Mouse (Mus musculus) lung, postnatal 0 days (tissue): ENCODE results near the gene Fxyd3. TPM values are rescaled to one million over a fixed set of nuclear protein-coding genes. Genes with fewer than 3 reads are reported as not detected.

Experiments
- ATAC-seq: fragments of 200-750 bp; cut with Nextera tagmentation; 2 replicates; pipeline ENCODE4 v1.8.0; 2017; ENCODE audit warnings: moderate library complexity
- DNase-seq: peaks from one replicate; pipeline ENCODE4 v3.0.0-alpha.2; 2016; ENCODE audit warnings: low spot score
- H3K27ac ChIP-seq: fragments of 300-500 bp; sonication (generic); 2 replicates; pipeline ENCODE4 v1.5.1; 2014; ENCODE audit warnings: antibody characterized with exemption, mild to moderate bottlenecking, low read length, mixed read lengths
- H3K27me3 ChIP-seq: fragments of 300-500 bp; sonication (generic); replicated peaks from 2 replicates; pipeline ENCODE4 v1.6.1; 2014; ENCODE audit warnings: low read length, mixed read lengths; ENCODE audit not compliant: insufficient read depth
- H3K36me3 ChIP-seq: fragments of 300-500 bp; sonication (generic); 2 replicates; pipeline ENCODE4 v1.6.1; 2014; ENCODE audit warnings: low read length, mixed read lengths; ENCODE audit not compliant: insufficient read depth
- H3K4me1 ChIP-seq: fragments of 300-500 bp; sonication (generic); 2 replicates; pipeline ENCODE4 v1.6.1; 2014; ENCODE audit warnings: antibody characterized with exemption, low read depth, low read length, mixed read lengths; ENCODE audit not compliant: insufficient read depth
- H3K4me2 ChIP-seq: fragments of 300-500 bp; sonication (generic); replicated peaks from 2 replicates; pipeline ENCODE4 v1.6.1; 2014; ENCODE audit warnings: low read depth, mild to moderate bottlenecking, low read length, moderate library complexity, mixed read lengths
- H3K4me3 ChIP-seq: fragments of 300-500 bp; sonication (generic); 2 replicates; pipeline ENCODE4 v1.5.1; 2014; ENCODE audit warnings: low read depth, low read length
- H3K9ac ChIP-seq: fragments of 300-500 bp; sonication (generic); replicated peaks from 2 replicates; pipeline ENCODE4 v1.6.1; 2014; ENCODE audit warnings: low read depth, mild to moderate bottlenecking
- H3K9me3 ChIP-seq: fragments of 300-500 bp; sonication (generic); 2 replicates; pipeline ENCODE4 v1.6.1; 2016; ENCODE audit warnings: low read length, mixed read lengths
- CTCF ChIP-seq: IDR thresholded peaks from 2 replicates; pipeline ENCODE4 v1.5.1; 2016; ENCODE audit warnings: antibody characterized with exemption, mild to moderate bottlenecking
- EP300 ChIP-seq: IDR thresholded peaks from 2 replicates; pipeline ENCODE4 v1.6.1; 2016; ENCODE audit warnings: antibody characterized with exemption, mild to moderate bottlenecking, control low read depth
- WGBS: fragments of 180-500 bp; shearing (Covaris S2); extraction: QIAGEN DNeasy Blood & Tissue Kit; methylation state at CpG from one replicate; pipeline ENCODE4 v1.1.7; 2014; 5-methylcytosine and 5-hydroxymethylcytosine counted together
- polyA plus RNA-seq: library from polyadenylated mRNA; unstranded; fragments of >200 nt; fragmentation: Nextera tagmentation; extraction: Ambion mirVana; gene quantifications from 2 replicates; pipeline ENCODE4 v1.2.1, GENCODE M21; 2015

Gene Fxyd3
- polyA plus RNA-seq, 1 experiment from 2014 or later: 78.1 TPM

DNA sequence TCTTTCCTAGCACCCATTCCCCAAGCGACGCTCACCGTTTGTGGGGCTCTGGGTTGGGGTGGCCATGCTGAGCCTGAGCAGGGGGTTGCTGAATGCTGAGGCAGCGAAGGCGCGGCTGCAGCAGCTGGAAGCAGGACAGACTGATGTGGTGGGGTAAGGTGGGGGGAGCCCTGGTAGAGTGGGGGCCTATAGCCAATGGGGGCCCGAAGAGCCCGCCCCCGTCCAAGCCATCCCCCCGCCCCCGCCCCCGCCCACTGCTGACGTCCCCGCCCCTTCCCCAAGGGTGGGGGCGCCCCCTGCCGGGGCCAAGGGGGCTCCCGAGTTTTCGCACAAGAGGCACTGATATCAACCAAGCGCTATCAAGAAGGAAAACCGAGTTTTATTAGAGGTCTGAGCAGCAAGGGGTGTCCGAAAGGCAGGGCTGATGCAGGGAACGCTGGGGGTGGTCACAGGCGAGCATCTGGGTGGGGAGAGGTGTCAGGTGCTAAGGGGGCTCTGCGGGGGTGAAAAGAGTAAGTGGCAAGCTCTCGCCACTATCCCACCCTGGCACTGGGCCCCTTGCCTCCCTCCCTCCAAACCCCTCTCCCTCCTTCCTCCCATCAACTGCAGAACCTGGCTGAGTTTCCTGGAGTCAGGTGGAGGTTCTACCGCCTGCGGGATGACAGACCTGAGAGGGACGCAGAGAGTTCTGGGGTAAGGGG is 25.0 kb downstream of the Fxyd3 start, which contains the start of gene Fxyd7:
Fxyd7 (minus strand) TSS at position 147 of the 701 bp plus-strand sequence.
- Histone ChIP-seq H3K9ac (no peak within 1 kb of the TSS), H3K27me3 (peaks cover 32% of the 10 kb centered on the region), H3K27ac (no peak within 1 kb of the TSS), H3K4me1 (0 out of 2 replicates have a peak, but pooled peaks cover 7% of the 10 kb centered on the region), H3K4me3 (0 out of 2 replicates have a peak within 1 kb of the TSS, but pooled peaks have one; percentile 1), H3K36me3 (no peaks in the 10 kb centered on the region), H3K4me2 (no peak within 1 kb of the TSS), H3K9me3 (no peaks in the 10 kb centered on the region)
- TF ChIP-seq EP300: no peak
- TF ChIP-seq CTCF: peak; percentile 18
- DNase-seq: no peak
- WGBS: 6% methylated on average over 18 of the region's 28 CpGs
- ATAC-seq: no peak

DNA sequence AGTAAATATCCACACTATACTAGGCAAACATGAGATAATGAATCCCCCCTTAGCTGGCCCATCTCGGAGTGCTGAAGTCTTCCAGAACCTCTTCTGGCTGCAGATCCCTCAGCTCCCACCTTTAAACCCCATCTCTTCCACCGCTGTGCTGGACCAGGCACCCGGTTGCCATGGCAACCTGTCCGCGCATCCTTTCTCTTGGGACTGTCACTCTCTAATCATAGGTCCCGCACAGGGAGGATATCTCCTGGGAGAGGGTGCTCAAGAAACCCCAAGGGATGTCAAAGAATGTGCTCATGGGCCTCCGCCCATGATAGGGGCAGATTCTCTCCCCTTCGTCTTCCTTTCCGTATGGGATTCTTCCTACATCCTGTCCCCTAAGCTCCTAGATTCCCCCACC is 25.6 kb downstream of the Fxyd3 start:
- Histone ChIP-seq H3K4me2 (no peak overlapping the region), H3K36me3 (no peaks in the 10 kb centered on the region), H3K27me3 (peaks cover 32% of the 10 kb centered on the region), H3K4me3 (no peak overlapping the region), H3K9ac (no peak overlapping the region), H3K4me1 (0 out of 2 replicates have a peak, but pooled peaks cover 7% of the 10 kb centered on the region), H3K9me3 (no peaks in the 10 kb centered on the region), H3K27ac (no peak overlapping the region)
- no peak for DNase-seq
- 4% methylated on average over 9 of the region's 9 CpGs for WGBS
- no peak for ATAC-seq
- TF ChIP-seq CTCF: no peak
- no peak for TF ChIP-seq EP300

DNA sequence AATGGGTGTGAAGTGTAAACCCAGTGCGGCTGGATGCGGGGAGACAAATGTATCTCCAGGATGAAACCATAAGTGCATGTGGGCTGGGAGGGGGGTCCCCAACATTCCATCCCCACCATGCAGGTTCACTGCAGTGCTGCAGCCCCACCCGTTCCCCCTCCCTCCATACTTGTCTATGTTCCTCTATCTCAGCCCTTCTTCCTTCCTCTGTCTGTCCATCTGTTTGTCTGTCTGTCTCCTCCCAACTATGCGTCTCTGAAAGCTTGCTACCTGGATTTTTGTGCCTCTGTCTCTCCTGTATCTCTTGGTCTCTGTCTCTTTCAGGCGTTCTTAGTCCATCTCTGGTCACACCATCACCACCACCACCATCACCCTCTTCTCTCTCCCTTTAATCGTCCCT is 26.0 kb downstream of the Fxyd3 start:
- DNase-seq: no peak
- Histone ChIP-seq H3K36me3 (no peaks in the 10 kb centered on the region), H3K4me1 (0 out of 2 replicates have a peak, but pooled peaks cover 7% of the 10 kb centered on the region), H3K4me2 (no peak overlapping the region), H3K27ac (no peak overlapping the region), H3K9ac (no peak overlapping the region), H3K4me3 (no peak overlapping the region), H3K9me3 (no peaks in the 10 kb centered on the region), H3K27me3 (peaks cover 32% of the 10 kb centered on the region)
- 4% methylated on average over 6 of the region's 6 CpGs for WGBS
- no peak for ATAC-seq
- TF ChIP-seq EP300 (no peak), CTCF (no peak)

DNA sequence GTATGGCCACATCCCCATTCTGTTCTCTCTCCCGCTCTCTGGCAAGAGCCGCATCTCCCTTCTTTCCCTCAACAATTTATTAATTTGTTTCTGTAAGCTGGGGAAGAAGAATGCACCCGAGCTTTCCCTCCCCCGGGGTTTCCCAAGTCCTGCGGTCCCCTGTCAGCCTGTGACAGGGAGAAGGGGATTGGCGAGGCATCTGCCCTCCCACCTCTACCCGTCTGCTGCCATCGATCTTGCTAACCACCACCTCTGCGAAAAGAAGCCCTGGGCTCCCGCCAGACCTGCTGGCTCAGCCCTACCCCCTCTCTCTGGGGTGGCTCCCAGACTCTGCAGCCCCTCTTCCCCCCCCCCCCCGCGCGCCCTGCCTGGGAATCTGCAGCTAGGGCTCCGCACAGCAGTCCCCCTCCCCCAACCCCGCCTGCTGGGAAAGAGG is 26.6 kb downstream of the Fxyd3 start:
- Histone ChIP-seq H3K9ac (no peak overlapping the region), H3K27me3 (peaks cover 32% of the 10 kb centered on the region), H3K27ac (no peak overlapping the region), H3K4me3 (no peak overlapping the region), H3K9me3 (no peaks in the 10 kb centered on the region), H3K36me3 (no peaks in the 10 kb centered on the region), H3K4me2 (no peak overlapping the region), H3K4me1 (0 out of 2 replicates have a peak, but pooled peaks cover 7% of the 10 kb centered on the region)
- ATAC-seq (no peak), DNase-seq (no peak)
- WGBS: 3% methylated on average over 10 of the region's 15 CpGs
- TF ChIP-seq CTCF (no peak), EP300 (no peak)

DNA sequence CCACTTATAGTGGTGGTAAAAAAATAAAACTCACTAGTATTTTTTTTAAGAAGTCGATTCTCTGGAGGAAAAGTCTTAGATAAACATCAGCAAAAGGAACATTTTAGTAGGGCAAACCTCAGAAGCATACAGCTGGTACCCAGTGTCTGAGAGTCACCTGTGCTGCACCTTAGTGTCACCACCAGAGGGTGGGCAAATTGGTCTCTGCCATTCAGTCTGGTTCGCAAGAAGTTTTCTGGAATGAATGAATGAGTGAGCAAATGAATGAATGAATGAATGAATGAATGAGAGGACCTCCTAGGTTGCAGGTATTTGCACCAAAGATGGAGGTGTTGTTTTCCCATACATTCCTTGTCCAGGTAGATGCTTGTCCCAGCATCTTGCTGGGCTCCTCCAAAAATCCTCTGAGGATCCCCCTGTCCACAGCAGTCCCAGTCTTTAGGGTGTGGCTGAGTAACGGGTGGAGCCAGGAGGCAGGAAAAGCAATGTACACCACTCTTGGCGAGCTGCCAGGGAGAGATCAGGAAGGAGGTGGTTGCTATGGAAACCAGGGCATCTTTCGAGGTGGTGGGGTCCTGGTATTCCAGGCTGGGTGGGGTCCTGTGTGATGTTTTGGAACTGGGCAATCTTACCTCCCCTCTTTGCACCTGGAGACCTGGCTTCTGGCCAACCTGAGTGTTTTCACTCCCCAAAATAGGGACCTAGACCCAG is 27.2 kb downstream of the Fxyd3 start:
- DNase-seq (peak; percentile 40), ATAC-seq (no peak)
- Histone ChIP-seq H3K9me3 (no peaks in the 10 kb centered on the region), H3K36me3 (no peaks in the 10 kb centered on the region), H3K27ac (no peak overlapping the region), H3K27me3 (peaks cover 32% of the 10 kb centered on the region), H3K4me3 (no peak overlapping the region), H3K4me2 (no peak overlapping the region), H3K9ac (no peak overlapping the region), H3K4me1 (0 out of 2 replicates have a peak, but pooled peaks cover 7% of the 10 kb centered on the region)
- TF ChIP-seq EP300: no peak
- TF ChIP-seq CTCF: peak; percentile 15; the same call in 1 of the 2 replicates
- WGBS: 16% methylated on average over 5 of the region's 5 CpGs

DNA sequence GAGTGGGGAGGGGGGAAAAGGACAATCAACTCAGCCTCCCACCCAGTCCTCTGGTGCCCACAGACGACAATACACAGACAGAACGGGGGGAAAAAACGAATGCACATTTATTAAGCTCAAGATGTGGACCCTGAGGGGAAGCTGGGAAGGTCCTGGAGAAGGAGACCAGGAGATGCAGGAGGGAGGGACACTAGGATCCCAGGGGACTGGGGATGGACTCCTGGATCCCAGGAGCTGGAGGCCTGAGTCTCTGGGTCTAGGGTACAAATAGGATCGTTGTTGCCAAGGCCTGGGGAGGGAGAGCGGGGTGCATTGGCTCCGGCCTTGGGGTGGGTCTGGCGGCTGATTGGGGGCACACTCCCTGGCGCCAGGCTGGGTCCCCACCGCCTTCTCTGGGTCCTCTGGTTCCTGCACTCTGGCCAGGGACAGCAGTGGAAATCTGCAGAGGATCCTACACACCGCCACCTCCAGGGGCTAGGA is 34.0 kb downstream of the Fxyd3 start, which contains the start of gene Fxyd5:
Fxyd5 (minus strand) TSS at position 51 of the 480 bp plus-strand sequence.
- no peaks in the 10 kb centered on the region for H3K9me3 ChIP-seq
- H3K4me3 ChIP-seq: peak within 1 kb of the TSS; percentile 38
- DNase-seq (no peak), ATAC-seq (peak; percentile 13; the same call in 1 of the 2 replicates)
- no peaks in the 10 kb centered on the region for H3K36me3 ChIP-seq
- no peaks in the 10 kb centered on the region for H3K4me1 ChIP-seq
- no peak for TF ChIP-seq EP300
- no peaks in the 10 kb centered on the region for H3K27me3 ChIP-seq
- peak within 1 kb of the TSS; percentile 72 for H3K27ac ChIP-seq
- H3K4me2 ChIP-seq: peak within 1 kb of the TSS; percentile 50
- peak within 1 kb of the TSS; percentile 9; the same call in 1 of the 2 replicates for H3K9ac ChIP-seq
- 40% methylated on average over 10 of the region's 10 CpGs for WGBS
